Mouse (Mus musculus): ENCODE results near the gene Bsx. TPM values are rescaled to one million over a fixed set of nuclear protein-coding genes. Genes with fewer than 3 reads are reported as not detected.
A peak's percentile ranks its signal among the peaks of the same experiment; 100 is the strongest.

The Bsx gene
- polyA plus RNA-seq, 1 experiment from 2014 or later = not detected

DNA sequence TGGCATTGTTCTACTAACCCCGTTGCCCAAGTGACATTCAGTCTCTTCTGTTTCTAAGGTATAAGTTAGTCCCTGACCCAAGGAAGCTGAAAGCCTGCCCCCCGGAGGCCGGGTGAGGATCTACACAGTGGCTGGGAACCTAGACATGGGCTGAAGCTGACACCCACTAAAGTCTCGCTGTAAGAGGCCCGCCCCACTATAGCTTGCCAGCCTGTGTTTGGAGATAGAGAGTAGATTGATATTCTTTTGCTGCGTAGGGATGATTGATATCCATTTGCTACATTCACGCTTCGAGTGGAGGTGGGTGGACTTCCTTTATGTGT lies 1.8 kb upstream of the Bsx start:
- WGBS = 5% methylated on average over 8 of the region's 8 CpGs
- Histone ChIP-seq H3K27ac (no peak overlapping the region), H3K36me3 (no peaks in the 10 kb centered on the region), H3K4me1 (peaks cover 9% of the 10 kb centered on the region; the same call in 1 of the 2 replicates), H3K4me2 (replicated peaks) (peak overlapping the region; percentile 47), H3K9ac (no peak overlapping the region), H3K4me3 (no peak overlapping the region), H3K27me3 (replicated peaks) (peaks cover 86% of the 10 kb centered on the region), H3K9me3 (no peaks in the 10 kb centered on the region)
- no peak for ATAC-seq (ENCODE audit: low FRiP score, low read depth)

GRCm38 (mm10) chr9:40874961-40875360 lies 1.0 kb downstream of the Bsx start:
- WGBS = 6% methylated on average over 4 of the region's 4 CpGs
- ATAC-seq (ENCODE audit: low FRiP score, low read depth) = no peak
- Histone ChIP-seq H3K9me3 (no peaks in the 10 kb centered on the region), H3K27ac (no peak overlapping the region), H3K27me3 (replicated peaks) (peaks cover 98% of the 10 kb centered on the region), H3K36me3 (no peaks in the 10 kb centered on the region), H3K9ac (no peak overlapping the region), H3K4me2 (replicated peaks) (no peak overlapping the region), H3K4me1 (peaks cover 21% of the 10 kb centered on the region; the same call in 1 of the 2 replicates), H3K4me3 (no peak overlapping the region)

- Histone ChIP-seq H3K4me1 (peaks cover 21% of the 10 kb centered on the region; the same call in 1 of the 2 replicates), H3K27me3 (replicated peaks) (peaks cover 98% of the 10 kb centered on the region), H3K4me3 (no peak overlapping the region), H3K27ac (no peak overlapping the region), H3K36me3 (no peaks in the 10 kb centered on the region), H3K9me3 (no peaks in the 10 kb centered on the region), H3K4me2 (replicated peaks) (no peak overlapping the region), H3K9ac (no peak overlapping the region)
- 1% methylated on average over 17 of the region's 17 CpGs for WGBS
- ATAC-seq (ENCODE audit: low FRiP score, low read depth) = no peak
Measured at GRCm38 (mm10) chr9:40875431-40875830, 1.5 kb downstream of the Bsx start.

GRCm38 (mm10) chr9:40876164-40876563 lies 2.2 kb downstream of the Bsx start:
- no peaks in the 10 kb centered on the region for H3K9me3 ChIP-seq
- H3K4me3 ChIP-seq = no peak overlapping the region
- 0 out of 2 replicates have a peak overlapping the region, but pooled peaks have one; percentile 7 for H3K4me2 ChIP-seq (replicated peaks)
- no peak overlapping the region for H3K9ac ChIP-seq
- WGBS = under 1% methylated on average over 29 of the region's 29 CpGs
- no peak overlapping the region for H3K27ac ChIP-seq
- peaks cover 21% of the 10 kb centered on the region; the same call in 1 of the 2 replicates for H3K4me1 ChIP-seq
- no peaks in the 10 kb centered on the region for H3K36me3 ChIP-seq
- no peak for ATAC-seq (ENCODE audit: low FRiP score, low read depth)
- peaks cover 100% of the 10 kb centered on the region for H3K27me3 ChIP-seq (replicated peaks)

GRCm38 (mm10) chr9:40876693-40877092 lies 2.8 kb downstream of the Bsx start:
- peaks cover 17% of the 10 kb centered on the region; the same call in 1 of the 2 replicates for H3K4me1 ChIP-seq
- no peaks in the 10 kb centered on the region for H3K36me3 ChIP-seq
- H3K9ac ChIP-seq = no peak overlapping the region
- peaks cover 100% of the 10 kb centered on the region for H3K27me3 ChIP-seq (replicated peaks)
- H3K4me2 ChIP-seq (replicated peaks) = no peak overlapping the region
- H3K27ac ChIP-seq = no peak overlapping the region
- 11% methylated on average over 5 of the region's 5 CpGs for WGBS
- H3K4me3 ChIP-seq = no peak overlapping the region
- no peak for ATAC-seq (ENCODE audit: low FRiP score, low read depth)
- H3K9me3 ChIP-seq = no peaks in the 10 kb centered on the region

DNA sequence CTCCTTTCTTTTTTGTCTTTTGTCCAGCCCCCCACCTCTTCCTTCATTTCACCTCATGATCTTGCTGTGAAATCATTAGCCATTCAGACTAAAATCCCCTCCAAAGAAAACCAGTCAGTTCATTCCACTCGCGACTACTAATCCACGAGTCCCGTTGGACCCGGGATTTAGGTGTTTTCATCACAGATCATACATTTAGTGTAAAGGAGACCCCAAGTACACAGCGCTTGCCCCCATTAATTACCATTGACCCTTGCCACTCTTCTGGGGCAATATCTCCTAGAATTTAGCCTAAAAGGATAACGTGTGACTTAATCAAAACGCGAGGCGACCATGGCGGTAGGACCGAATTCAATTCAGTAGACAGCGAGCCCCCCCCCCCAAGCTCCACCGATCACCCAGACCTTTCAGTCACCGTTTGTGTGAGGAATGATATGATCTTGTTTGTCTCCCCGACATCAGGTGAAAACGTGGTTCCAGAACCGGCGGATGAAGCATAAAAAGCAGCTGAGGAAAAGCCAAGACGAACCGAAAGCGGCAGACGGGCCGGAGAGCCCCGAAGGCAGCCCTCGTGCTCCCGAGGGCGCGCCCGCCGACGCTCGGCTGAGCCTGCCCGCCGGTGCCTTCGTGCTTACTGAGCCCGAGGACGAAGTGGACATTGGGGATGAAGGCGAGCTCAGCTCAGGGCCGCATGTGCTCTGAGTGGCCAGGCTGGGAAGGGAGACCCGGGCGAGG lies 3.4 kb downstream of the Bsx start:
- WGBS = under 1% methylated on average over 42 of the region's 42 CpGs
- no peak overlapping the region for H3K9ac ChIP-seq
- H3K36me3 ChIP-seq = no peaks in the 10 kb centered on the region
- 0 out of 2 replicates have a peak overlapping the region, but pooled peaks have one; percentile 15 for H3K4me3 ChIP-seq
- H3K27me3 ChIP-seq (replicated peaks) = peaks cover 93% of the 10 kb centered on the region
- peak overlapping the region; percentile 38 for H3K4me2 ChIP-seq (replicated peaks)
- ATAC-seq (ENCODE audit: low FRiP score, low read depth) = no peak
- H3K4me1 ChIP-seq = peaks cover 15% of the 10 kb centered on the region; the same call in 1 of the 2 replicates
- no peak overlapping the region for H3K27ac ChIP-seq
- H3K9me3 ChIP-seq = no peaks in the 10 kb centered on the region

GRCm38 (mm10) chr9:40877881-40878235 lies 3.9 kb downstream of the Bsx start:
- H3K4me3 ChIP-seq = 0 out of 2 replicates have a peak overlapping the region, but pooled peaks have one; percentile 15
- WGBS = under 1% methylated on average over 29 of the region's 29 CpGs
- H3K4me1 ChIP-seq = peaks cover 15% of the 10 kb centered on the region; the same call in 1 of the 2 replicates
- H3K9ac ChIP-seq = no peak overlapping the region
- H3K36me3 ChIP-seq = no peaks in the 10 kb centered on the region
- H3K4me2 ChIP-seq (replicated peaks) = peak overlapping the region; percentile 38
- no peaks in the 10 kb centered on the region for H3K9me3 ChIP-seq
- no peak for ATAC-seq (ENCODE audit: low FRiP score, low read depth)
- peaks cover 88% of the 10 kb centered on the region for H3K27me3 ChIP-seq (replicated peaks)
- H3K27ac ChIP-seq = no peak overlapping the region

- Histone ChIP-seq H3K9me3 (no peaks in the 10 kb centered on the region), H3K4me3 (no peak overlapping the region), H3K27ac (no peak overlapping the region), H3K27me3 (replicated peaks) (peaks cover 82% of the 10 kb centered on the region), H3K4me1 (peaks cover 15% of the 10 kb centered on the region; the same call in 1 of the 2 replicates), H3K9ac (no peak overlapping the region), H3K36me3 (no peaks in the 10 kb centered on the region), H3K4me2 (replicated peaks) (no peak overlapping the region)
- under 1% methylated on average over 32 of the region's 32 CpGs for WGBS
- no peak for ATAC-seq (ENCODE audit: low FRiP score, low read depth)
Measured at GRCm38 (mm10) chr9:40878291-40878945, 4.5 kb downstream of the Bsx start.

- Histone ChIP-seq H3K9ac (no peak overlapping the region), H3K4me3 (no peak overlapping the region), H3K27ac (no peak overlapping the region), H3K4me2 (replicated peaks) (no peak overlapping the region), H3K4me1 (peaks cover 12% of the 10 kb centered on the region; the same call in 1 of the 2 replicates), H3K9me3 (no peaks in the 10 kb centered on the region), H3K36me3 (no peaks in the 10 kb centered on the region), H3K27me3 (replicated peaks) (peaks cover 77% of the 10 kb centered on the region)
- 2% methylated on average over 14 of the region's 14 CpGs for WGBS
- ATAC-seq (ENCODE audit: low FRiP score, low read depth) = no peak
Measured at GRCm38 (mm10) chr9:40878998-40879397, 5.1 kb downstream of the Bsx start.

DNA sequence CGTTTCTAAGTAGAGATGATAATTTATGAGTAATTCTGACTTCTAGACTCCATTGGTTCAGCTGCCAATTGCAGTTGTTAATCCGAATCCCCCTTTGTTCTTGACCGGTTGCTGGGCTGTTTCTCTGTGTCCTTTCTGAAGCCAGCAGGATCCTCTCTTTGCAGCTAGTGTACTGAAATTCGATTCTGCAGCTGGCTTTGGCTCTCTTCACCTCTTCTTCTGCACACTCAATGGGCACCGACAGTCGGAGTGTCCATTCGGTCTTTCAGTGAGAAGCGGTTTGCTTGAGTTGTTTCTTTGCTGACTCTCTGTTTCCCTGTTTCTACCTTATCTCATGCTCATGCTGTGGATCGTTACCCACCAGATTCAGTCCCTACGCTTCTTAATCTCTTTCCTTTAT lies 11.7 kb downstream of the Bsx start:
- ATAC-seq (ENCODE audit: low FRiP score, low read depth) = no peak
- H3K36me3 ChIP-seq = no peaks in the 10 kb centered on the region
- H3K4me2 ChIP-seq (replicated peaks) = no peak overlapping the region
- no peak overlapping the region for H3K4me3 ChIP-seq
- H3K4me1 ChIP-seq = no peaks in the 10 kb centered on the region
- no peaks in the 10 kb centered on the region for H3K9me3 ChIP-seq
- 31% methylated on average over 10 of the region's 10 CpGs for WGBS
- peaks cover 21% of the 10 kb centered on the region for H3K27me3 ChIP-seq (replicated peaks)
- H3K27ac ChIP-seq = no peak overlapping the region
- H3K9ac ChIP-seq = no peak overlapping the region

- Histone ChIP-seq H3K27me3 (replicated peaks) (peaks cover 7% of the 10 kb centered on the region; the same call in 1 of the 2 replicates), H3K9me3 (no peaks in the 10 kb centered on the region), H3K4me1 (no peaks in the 10 kb centered on the region), H3K9ac (no peak overlapping the region), H3K4me3 (no peak overlapping the region), H3K4me2 (replicated peaks) (no peak overlapping the region), H3K27ac (no peak overlapping the region), H3K36me3 (no peaks in the 10 kb centered on the region)
- 16% methylated on average over 12 of the region's 12 CpGs for WGBS
- no peak for ATAC-seq (ENCODE audit: low FRiP score, low read depth)
Measured at GRCm38 (mm10) chr9:40889389-40889788, 15.5 kb downstream of the Bsx start.

GRCm38 (mm10) chr9:40892456-40892855 lies 18.5 kb downstream of the Bsx start:
- WGBS = 74% methylated on average over 6 of the region's 6 CpGs

More at GRCm38 (mm10) chr9:40892456-40892855, 18.5 kb downstream of the Bsx start:
- ATAC-seq (ENCODE audit: low FRiP score, low read depth) = no peak
- no peaks in the 10 kb centered on the region for H3K4me1 ChIP-seq
- no peak overlapping the region for H3K9ac ChIP-seq
- no peak overlapping the region for H3K4me3 ChIP-seq
- no peaks in the 10 kb centered on the region for H3K27me3 ChIP-seq (replicated peaks)
- no peak overlapping the region for H3K27ac ChIP-seq
- no peaks in the 10 kb centered on the region for H3K9me3 ChIP-seq
- H3K4me2 ChIP-seq (replicated peaks) = no peak overlapping the region
- H3K36me3 ChIP-seq = no peaks in the 10 kb centered on the region
